Mouse (Mus musculus): ENCODE measurements around the gene Hist1h2ai.
A peak's percentile ranks its signal among the peaks of the same experiment; 100 is the strongest.
"Not testable (repeated sequence)": the region's sequence is repeated elsewhere in the genome, so short reads cannot be mapped to it uniquely, and the experiment has no call there.

The Hist1h2ai gene

GRCm38 (mm10) chr13:21715864-21716539 is at the start of gene Hist1h2ai, which contains the start of gene Hist1h2bl:
Gene Hist1h2ai (plus strand): TSS chr13:21716422.
Gene Hist1h2bl (minus strand): TSS chr13:21716143.
- peak; percentile 46 for DNase-seq (ENCODE audit: low spot score)

GRCm38 (mm10) chr13:21677305-21677704 is 38.9 kb upstream of the Hist1h2ai start, which contains the start of gene Olfr1360:
Gene Olfr1360 (minus strand): TSS chr13:21677405.
- DNase-seq (ENCODE audit: low spot score), result no peak

- DNase-seq (ENCODE audit: low spot score), result no peak
Observed at GRCm38 (mm10) chr13:21697811-21698210, 18.4 kb upstream of the Hist1h2ai start, which contains the start of gene Olfr1359. Gene Olfr1359 (plus strand): TSS chr13:21698111.

- no peak for DNase-seq (ENCODE audit: low spot score)
Observed at GRCm38 (mm10) chr13:21706669-21707068, 9.6 kb upstream of the Hist1h2ai start.

- DNase-seq (ENCODE audit: low spot score), result peak; percentile 85
Observed at GRCm38 (mm10) chr13:21710031-21710711, 6.1 kb upstream of the Hist1h2ai start.

- peak; percentile 75 for DNase-seq (ENCODE audit: low spot score)
Observed at GRCm38 (mm10) chr13:21710821-21711525, 5.2 kb upstream of the Hist1h2ai start.

- no peak for DNase-seq (ENCODE audit: low spot score)
Observed at GRCm38 (mm10) chr13:21711698-21712097, 4.5 kb upstream of the Hist1h2ai start.

GRCm38 (mm10) chr13:21714725-21715124 is 1.5 kb upstream of the Hist1h2ai start:
- peak; percentile 46 for DNase-seq (ENCODE audit: low spot score)

GRCm38 (mm10) chr13:21715131-21715863 is 925 bp upstream of the Hist1h2ai start:
- no peak for DNase-seq (ENCODE audit: low spot score)

GRCm38 (mm10) chr13:21716540-21717391 is 544 bp downstream of the Hist1h2ai start:
- DNase-seq (ENCODE audit: low spot score), result not testable (repeated sequence)

- DNase-seq (ENCODE audit: low spot score), result peak; percentile 54
Observed at GRCm38 (mm10) chr13:21717397-21718357, 1.5 kb downstream of the Hist1h2ai start, which contains the start of gene Hist1h3h. Gene Hist1h3h (plus strand): TSS chr13:21717659.

GRCm38 (mm10) chr13:21718381-21719080 is 2.3 kb downstream of the Hist1h2ai start:
- DNase-seq (ENCODE audit: low spot score), result no peak

GRCm38 (mm10) chr13:21721107-21721756 is 5.0 kb downstream of the Hist1h2ai start:
- not testable (repeated sequence) for DNase-seq (ENCODE audit: low spot score)

GRCm38 (mm10) chr13:21721757-21722372 is 5.6 kb downstream of the Hist1h2ai start, which contains the start of gene Hist1h2bm:
Gene Hist1h2bm (plus strand): TSS chr13:21722044.
- DNase-seq (ENCODE audit: low spot score), result not testable (repeated sequence)

- DNase-seq (ENCODE audit: low spot score), result no peak
Observed at GRCm38 (mm10) chr13:21722373-21722925, 6.2 kb downstream of the Hist1h2ai start.

GRCm38 (mm10) chr13:21722993-21723836 is 7.0 kb downstream of the Hist1h2ai start:
- no peak for DNase-seq (ENCODE audit: low spot score)
